Mouse (Mus musculus): ENCODE measurements around the gene Evpl.

The Evpl gene

DNA sequence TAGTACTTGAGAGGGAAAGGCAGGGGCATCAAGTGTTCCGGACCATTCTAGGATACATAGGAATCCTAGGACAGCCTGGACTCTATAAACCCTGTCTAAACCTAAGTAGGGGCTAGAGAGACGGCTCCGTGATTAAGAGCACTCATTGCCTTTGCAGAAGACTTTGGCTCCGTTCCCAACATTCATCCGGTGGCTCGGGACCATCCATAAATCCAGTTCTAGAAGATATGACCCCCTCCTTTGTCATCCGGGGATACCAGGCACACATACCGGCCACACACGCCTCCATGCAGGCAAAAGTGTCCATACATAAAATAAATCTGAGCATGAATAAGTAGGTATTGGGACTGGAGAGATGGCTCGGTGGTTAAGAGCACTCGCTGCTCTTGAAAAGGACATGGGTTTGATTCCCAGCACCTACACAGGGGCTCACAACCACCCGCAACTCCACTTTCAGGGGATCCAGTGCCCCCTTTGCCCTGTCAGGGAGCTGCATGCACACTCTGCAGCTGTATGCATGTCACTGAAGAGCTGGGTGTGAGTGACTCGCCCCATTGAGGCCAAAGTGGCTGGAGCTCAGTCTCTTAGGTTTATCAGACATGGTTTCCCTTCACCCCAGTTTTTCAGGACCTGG, 23.9 kb downstream of the Evpl start:
- no peak for DNase-seq (ENCODE audit: low spot score in 2 of 2)

DNA sequence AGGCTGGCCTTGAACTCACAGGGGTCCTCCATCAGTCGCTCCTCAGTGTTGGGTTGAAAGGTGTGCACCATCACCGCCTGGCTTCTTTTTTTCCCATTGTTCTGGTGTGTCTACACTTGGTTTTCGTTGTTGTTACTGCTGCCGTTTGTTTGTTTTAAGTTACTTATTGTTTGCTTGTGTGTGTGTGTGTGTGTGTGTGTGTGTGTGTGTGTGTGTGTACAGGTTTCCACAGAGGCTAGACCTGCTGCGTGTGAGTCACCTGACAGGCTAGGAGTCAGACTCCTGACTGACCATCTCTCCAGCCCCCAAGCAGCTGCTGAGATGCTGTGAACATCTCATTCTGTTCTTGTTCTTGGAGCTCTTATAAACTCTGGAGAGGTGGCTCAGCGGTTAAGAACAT, 25.0 kb downstream of the Evpl start:
- no peak for DNase-seq (ENCODE audit: low spot score in 2 of 2)

DNA sequence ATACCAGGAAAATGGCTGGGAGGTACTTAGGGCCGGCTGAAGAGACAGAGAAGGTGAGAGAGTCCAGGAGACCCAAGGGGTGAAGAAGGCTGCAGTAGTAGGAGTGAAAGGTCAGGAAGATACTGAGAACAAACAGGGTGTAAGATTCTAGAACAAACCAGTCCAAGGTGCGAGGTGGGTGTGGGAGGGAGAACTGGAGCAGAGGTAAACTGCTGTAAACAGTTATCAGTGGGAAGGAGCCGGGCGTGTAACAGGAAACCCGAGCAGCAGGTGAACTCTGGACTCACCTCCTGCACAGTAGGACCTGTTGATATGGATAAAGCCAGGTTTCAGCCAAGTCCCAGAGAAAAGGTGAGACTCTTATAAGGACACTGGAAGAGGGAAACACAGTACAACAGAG, 27.2 kb downstream of the Evpl start:
- DNase-seq (ENCODE audit: low spot score in 2 of 2) = no peak

DNA sequence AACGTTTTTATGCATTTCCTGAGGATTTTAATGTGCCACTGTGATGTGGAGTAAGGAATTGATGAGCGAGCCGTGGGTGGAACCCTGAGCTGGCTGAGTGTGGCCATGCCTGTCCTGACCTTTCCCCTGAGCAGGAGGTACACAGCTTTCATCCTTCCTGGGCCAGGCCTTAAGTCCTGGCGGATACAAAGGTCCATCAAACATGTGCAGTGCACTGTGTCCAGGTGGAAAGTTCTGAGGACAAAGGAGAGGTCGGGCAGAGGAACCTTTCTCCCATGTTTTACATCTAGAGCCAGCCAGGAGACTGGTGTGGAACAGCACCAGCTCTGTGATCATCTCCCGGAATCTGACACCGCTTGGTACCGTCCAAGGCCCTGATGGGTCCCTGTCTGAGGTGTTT, 28.6 kb downstream of the Evpl start:
- DNase-seq (ENCODE audit: low spot score in 2 of 2) = no peak

DNA sequence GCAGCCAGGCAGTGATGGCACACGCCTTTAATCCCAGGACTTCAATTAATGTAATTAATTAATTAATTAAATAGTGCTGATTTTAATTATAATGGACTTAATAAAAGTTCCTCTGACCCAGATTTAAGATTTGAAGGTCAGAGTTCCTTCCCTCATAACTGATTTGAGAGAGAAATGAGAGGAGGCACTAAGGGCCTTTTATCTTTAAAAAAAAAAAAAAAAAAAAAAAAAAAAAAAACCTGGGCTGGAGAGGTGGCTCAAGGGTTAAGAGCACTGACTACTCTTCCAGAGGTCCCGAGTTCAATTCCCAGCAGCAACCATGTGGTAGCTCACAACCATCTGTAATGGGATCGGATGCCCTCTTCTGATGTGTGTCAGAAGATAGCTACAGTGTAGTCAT, 29.2 kb downstream of the Evpl start:
- no peak for DNase-seq (ENCODE audit: low spot score in 2 of 2)

DNA sequence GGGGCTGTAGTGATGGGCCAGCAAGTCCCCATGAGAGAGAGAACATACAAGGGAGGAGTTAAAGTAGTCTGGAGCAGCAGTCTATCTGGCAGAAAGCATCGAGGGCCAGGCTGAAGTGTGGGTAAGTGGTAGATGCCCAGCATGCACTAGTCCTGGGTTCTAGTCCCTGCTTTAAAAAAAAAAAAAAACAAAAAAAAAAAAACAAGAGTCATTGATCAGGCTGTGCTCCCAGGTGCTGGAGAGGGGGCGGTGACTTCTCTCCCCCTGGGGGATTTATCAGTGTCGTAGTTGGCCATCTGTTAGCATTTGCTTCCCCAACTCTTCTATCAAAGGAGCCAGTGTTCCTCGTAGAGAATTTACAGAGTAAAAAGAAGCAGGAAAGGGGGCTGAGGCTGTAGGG, 31.2 kb downstream of the Evpl start:
- DNase-seq (ENCODE audit: low spot score in 2 of 2) = no peak

DNA sequence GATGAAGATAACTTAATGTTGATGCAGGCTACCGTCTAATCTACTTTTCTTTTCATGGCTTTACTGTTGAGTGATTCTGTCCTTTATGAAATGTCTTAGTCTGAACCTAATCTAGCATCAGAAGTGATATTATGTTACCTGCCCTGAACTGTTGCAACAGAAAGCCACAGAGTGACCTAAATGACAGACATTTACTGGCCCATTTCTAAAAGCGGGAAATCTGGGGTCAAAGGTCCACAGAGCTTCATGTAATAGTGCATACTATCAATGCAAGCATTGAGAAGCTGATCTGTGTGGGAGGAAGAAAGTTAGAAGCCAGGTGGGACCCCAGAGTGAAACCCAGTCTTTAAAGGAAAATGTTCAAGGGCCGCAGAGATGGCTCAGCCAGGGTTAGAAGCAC, 34.7 kb downstream of the Evpl start:
- DNase-seq (ENCODE audit: low spot score in 2 of 2) = no peak

DNA sequence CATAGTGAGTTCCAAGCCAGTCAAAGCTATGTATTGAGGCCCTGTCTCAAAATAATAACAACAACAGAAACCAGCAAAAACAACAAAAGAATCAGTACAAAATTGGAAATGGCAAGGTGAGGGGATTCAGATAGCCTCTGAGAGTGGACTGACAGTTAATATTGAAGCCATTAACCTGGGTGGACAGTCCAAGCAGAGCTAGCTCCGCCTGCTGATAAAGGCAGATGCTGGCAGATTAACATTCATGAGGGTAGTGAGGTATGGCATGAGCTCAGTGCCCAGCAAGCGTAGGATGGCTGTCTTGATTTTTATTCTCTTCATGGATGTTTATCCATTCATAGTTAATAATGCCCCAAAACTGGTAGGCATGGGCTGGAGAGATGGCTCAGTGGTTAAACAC, 36.7 kb downstream of the Evpl start:
- DNase-seq (ENCODE audit: low spot score in 2 of 2) = no peak

DNA sequence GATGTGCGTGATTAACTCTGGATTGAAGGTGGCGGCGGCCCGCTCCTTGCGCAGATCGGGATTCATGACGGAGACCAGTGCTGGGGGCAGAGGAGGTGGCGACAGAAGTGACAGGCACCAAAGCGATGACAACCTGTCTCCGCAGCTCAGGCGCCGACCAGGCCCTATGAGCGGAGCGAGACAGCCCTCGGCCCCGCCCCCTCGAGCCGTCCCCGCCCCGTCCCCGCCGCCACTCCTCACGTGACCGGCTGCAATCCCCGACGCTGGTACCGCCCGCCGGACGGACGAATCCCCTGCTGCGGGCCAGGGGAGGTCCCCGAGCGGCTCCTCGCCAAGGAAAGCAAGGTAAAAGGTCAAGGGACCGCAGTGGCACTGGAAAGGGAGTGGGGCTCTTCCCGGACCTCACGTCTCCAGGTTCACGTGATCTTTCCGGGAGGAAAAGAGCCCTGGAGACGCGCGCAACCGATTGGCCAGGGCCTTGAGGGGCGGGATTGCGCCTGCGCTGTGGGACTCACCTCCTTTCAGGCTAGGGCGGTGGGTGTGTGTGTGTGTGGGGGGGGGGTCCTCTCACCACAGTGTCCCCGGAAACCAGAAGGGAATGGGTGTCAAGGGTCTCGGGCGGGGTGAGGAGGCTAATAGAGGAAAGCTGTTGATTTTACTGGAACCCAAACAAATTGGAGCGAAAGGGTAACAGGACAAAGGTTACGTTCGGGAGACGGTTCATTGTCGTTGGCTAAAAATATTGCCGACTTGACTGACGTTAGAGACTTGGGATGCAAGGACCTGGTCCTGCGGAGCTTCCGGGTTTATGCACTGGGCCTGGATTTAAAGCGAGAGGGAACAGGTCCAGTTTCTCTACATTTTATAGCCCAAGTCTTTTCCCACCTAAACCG, 39.0 kb downstream of the Evpl start, which contains the start of the genes Ten1 and Acox1:
Gene Ten1 (plus strand): TSS at position 217 of the 893 bp plus-strand sequence.
Gene Acox1 (minus strand): TSS at position 407 of the 893 bp plus-strand sequence.
- DNase-seq (ENCODE audit: low spot score in 2 of 2) = peak; percentile 98 to 100

DNA sequence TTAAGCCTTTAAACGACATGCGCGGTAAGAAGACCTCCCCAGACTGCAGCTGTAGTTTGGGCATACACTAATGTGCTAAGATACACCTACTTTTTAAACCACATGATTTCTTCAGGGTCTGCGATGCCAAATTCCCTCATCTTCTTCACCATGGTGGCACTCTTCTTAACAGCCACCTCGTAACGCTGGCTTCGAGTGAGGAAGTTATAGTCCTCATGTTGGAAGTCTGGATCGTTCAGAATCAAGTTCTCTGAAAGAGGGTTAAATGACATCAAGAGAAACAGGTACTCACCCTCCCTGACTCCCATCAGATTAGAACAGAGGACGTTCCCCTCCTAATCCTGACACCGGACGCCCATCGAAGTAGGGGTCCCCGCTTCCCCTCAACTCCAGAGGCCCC, 39.7 kb downstream of the Evpl start:
- DNase-seq (ENCODE audit: low spot score in 2 of 2) = no peak

DNA sequence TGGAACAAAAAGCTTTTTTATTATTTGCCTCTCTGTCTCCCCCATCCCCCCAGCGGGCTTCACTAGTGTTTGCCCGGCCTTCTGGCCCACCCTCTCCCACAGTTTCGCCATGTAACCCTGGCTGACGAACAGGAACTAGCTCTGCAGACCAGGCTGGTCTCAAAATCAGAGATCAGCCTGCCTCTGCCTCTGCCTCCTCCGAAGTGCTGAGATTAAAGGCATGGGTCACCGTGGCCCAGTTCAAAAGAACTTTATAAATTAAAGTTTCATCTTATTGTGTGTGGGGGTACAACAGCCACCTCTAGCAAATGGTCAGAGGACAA, 40.3 kb downstream of the Evpl start:
- DNase-seq (ENCODE audit: low spot score in 2 of 2) = no peak

DNA sequence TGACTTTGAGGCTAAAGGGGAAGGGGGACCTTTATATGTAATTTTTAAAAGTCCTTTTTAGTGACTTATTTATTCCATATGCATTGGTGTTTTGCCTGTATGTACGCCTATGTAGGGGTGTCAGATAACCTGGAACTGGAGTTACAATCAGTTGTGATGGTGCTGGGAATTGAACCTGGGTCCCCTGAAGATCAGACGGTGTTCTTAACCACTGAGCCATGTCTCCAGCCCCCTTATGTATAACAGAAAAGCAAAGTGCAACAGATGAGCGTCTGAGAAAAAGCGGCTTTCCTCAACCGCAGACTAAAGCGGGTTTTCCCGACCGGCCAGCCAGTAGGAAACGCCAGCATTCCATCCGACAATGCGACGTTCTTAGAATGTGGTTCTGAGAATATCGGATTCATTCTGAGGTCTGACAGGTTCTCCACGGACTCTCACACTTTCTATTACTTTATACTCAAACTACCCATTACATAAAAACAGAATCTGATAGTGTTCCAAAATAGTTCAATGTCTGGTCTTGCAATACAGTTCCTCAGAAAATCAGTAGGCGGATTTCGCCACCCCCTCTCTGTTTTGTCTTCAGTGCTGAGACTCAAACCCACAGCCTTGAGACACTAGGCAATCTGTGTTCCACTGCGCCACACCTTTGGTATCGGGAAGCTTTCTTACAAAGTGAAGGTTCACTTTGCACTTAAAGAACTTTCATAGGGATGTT, 40.9 kb downstream of the Evpl start:
- DNase-seq (ENCODE audit: low spot score in 2 of 2) = no peak

DNA sequence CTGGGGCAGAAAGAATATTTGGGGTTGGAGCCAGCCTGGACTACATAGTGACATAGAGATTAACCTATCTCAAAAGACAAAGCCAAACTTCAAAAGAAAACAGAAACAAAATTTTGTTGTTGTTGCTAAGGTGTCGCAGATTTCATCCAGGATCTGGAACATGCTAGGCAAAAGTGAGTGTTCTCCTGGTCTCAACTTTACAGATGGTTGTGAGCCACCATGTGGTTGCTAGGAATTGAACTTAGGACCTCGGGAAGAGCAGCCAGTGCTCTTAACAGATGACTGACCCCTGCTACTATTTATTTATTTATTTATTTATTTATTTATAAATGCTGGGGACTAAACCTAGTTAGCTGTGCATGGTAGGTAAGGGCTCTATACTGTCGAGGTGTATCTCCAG, 41.5 kb downstream of the Evpl start:
- DNase-seq (ENCODE audit: low spot score in 2 of 2) = no peak

DNA sequence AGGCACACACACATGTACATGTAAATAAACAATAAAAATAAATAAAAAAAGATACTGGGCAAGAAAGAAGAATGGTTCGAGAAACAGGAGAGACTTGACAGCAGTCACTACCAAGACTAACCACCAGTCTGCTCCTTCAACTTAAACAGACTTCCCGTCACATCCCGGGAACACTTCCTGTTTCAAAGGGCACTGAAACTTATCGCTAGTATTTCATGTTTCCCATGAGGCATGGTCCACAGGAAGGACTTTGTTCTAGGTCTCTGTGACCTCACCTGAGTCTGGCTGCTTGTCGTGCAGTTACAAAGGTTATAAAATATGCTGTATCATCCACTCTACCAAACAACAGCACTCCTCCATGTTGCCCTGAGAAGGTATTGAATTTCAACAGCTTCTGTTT, 42.6 kb downstream of the Evpl start:
- DNase-seq (ENCODE audit: low spot score in 2 of 2) = no peak

DNA sequence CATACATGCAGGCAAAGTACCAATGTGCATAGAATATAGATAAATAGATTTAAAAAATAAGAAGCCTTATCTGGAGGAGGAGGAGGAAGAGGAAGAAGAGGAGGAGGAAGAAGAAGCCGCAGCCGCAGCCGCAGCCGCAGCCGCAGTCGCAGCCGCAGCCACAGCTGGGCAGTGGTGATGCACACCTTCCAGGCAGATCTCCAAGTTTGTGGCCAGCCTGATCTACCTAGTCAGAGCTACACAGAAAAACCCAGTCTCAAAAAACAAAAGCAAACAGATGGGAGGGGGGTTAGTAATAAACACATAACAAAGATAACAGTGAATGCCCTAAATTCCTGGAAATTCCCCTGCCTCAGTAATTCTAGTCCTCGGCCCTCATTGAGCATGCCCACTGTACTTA, 43.3 kb downstream of the Evpl start:
- no peak for DNase-seq (ENCODE audit: low spot score in 2 of 2)

DNA sequence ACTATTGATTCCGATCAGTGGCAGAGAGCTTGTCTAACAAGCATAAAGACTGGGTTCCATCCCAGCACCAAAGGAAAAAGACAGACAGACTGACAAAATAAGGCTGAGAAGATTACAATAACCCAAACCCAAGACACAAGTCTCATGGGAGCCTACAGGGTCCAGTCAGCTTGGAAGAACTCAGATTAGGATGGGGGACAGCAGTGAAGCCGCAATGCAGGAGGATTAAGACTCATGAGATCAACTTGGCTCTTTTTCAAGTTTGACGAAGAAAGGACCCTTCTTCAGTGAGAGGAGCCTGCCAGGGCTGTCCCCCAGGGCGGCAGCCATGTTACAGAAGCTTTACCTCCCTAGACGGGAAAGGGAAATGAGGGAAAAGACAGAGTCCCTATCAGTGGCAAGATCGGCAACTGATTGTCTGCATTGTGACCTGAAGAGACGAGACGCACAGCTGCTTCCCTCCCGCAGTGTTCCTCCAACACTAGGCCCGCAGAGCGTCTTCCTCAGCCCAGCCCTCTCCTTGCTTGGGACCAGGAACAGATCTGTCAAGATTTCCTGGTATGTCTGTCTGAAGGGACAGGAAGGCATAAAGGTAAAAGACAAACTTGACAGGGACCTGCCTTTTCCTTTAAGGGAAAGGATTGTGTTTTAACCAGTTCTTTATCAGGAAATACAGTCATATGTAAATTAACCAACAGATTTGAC, 50.5 kb downstream of the Evpl start:
- DNase-seq (ENCODE audit: low spot score in 2 of 2) = no peak

DNA sequence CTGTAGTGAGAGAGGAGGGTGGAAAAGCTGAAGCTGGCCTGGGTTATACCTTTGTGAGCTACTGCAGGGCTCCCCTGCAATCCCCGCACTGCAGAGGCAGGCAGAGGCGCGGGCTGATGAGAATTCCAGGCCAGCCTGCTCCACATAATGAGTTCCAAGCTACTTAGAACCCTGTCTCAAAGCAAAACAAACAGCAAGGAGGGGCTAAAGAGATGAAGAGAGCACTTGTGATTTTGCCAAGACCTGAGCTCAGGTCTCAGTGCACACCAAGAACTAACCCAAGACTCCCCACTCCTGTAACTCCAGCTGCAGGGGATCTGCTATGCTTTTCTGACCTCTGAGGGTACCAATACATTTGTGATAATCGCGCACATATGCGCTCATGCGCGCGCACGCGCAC, 51.5 kb downstream of the Evpl start:
- DNase-seq (ENCODE audit: low spot score in 2 of 2) = no peak

DNA sequence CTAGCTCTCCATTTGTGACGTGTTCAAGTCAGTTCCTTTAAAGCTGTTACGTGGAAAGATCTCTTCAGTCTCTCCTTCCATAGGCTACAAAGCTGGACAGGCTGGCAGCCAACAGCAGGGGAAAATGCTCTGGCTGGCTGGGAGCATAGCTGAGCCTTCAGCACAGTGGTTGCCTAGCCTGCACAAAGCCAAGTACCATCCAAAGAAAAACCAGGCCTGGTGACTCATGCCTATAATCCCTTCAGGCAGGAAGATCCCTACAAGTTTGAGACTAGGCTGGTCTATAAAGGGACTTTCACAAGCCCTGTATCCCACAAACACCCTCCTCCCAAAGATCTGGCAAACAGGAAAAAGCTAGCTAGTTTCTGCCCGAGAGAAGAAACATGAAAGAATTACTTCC, 52.0 kb downstream of the Evpl start:
- no peak for DNase-seq (ENCODE audit: low spot score in 2 of 2)

DNA sequence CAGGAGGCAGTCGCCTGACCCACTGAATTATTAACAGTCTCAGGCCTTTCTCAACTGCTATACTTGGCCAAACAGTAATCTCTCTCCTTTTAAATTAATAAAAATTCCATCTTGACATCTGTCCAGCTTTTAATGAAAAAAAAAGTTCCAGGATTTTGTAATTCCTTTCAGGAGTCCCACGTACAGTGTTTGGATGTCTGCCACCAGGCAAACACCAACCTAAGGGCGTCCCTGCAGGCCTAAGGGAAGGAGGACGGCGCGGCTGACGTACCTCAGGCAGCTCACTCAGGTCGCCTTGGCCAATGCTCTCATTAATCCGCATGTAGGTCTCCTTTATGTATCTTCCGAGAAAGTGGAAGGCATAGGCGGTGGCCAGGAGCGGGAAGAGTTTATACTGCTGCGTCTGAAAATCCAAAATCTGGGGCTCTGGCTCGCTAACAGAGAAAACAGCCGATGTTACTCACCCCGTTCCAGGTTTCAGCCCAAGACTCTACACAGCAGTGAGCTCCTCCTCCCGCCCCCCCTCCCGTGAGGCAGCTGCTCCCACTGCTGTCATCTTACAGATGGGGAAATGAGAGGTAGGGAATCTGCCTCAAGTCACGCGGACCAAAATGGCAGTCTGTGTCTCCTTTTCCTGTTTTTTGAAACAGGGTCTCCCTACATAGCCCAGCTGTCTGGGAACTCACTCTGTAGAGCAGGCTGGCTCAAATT, 59.3 kb downstream of the Evpl start:
- no peak for DNase-seq (ENCODE audit: low spot score in 2 of 2)

DNA sequence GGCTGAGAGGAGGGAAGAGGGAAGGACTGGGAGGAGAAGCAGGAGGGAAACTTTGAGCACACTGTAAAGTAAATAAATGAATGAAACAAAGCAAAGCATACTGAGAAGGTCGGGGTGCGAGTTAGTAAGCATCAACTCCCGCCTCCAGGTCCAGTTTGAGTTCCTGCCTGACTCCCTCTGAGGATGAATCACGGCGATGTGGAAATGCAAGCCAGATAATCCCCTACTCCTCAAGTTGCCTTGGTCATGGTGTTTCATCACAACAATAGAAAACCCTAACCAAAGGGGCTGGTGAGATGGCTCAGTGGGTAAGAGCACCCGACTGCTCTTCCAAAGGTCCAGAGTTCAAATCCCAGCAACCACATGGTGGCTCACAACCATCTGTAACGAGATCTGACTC, 61.9 kb downstream of the Evpl start:
- no peak for DNase-seq (ENCODE audit: low spot score in 2 of 2)

DNA sequence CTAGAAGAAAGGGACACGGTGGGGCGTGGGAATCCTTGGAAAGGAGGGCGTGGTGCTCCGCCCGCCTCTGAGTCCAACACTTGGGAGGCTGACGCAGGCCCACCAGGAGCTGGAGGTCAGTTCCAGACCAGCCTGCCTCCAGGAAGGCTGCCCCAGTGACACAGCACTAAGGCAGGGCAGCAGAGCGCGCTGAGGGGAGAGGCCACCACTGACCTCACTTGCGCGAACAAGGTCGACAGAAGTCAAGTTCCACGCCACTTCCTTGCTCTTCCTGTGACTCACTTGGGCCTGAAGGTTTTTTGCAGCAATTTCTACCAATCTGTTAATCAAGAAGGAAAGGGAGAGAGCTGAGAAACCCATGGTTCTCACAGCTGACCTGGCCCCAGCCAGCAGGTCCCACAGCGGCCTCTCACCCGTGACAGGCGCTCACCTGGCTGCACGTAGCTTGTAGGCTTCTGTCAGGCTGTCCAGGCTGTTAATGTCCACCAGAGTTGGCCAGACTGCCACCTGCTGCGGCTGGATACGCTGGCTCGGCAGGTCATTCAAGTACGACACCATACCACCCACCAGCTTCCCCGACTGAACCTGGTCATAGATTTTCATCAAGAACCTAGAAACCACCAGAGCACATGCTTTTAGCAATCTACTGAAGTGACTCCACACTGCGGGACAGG, 63.0 kb downstream of the Evpl start:
- no peak for DNase-seq (ENCODE audit: low spot score in 2 of 2)

All from heart, adult 9 months (tissue).